Mouse (Mus musculus) forebrain, embryonic 16.5 days (tissue): ENCODE results near the gene Gm10337. TPM values are rescaled to one million over a fixed set of nuclear protein-coding genes. Genes with fewer than 3 reads are reported as not detected.
A peak's percentile ranks its signal among the peaks of the same experiment; 100 is the strongest.

Experiments used
- ATAC-seq: fragments of 200-750 bp; cut with Nextera tagmentation; 2 replicates; pipeline ENCODE4 v1.8.0; 2017; ENCODE audit warnings: mild to moderate bottlenecking, moderate library complexity
- H3K27ac ChIP-seq: fragments of 300-500 bp; sonication (generic); 2 replicates; pipeline ENCODE4 v1.5.1; 2014; ENCODE audit warnings: low read length, control low read depth
- H3K27me3 ChIP-seq: fragments of 300-500 bp; sonication (generic); replicated peaks from 2 replicates; pipeline ENCODE4 v1.6.1; 2014; ENCODE audit warnings: low read length; ENCODE audit not compliant: control insufficient read depth, insufficient read depth
- H3K36me3 ChIP-seq: fragments of 300-500 bp; sonication (generic); 2 replicates; pipeline ENCODE4 v1.6.1; 2014; ENCODE audit not compliant: control insufficient read depth, insufficient read depth
- H3K4me1 ChIP-seq: fragments of 300-500 bp; sonication (generic); replicated peaks from 2 replicates; pipeline ENCODE4 v1.6.1; 2014; ENCODE audit warnings: low read length; ENCODE audit not compliant: control insufficient read depth, insufficient read depth
- H3K4me2 ChIP-seq: fragments of 300-500 bp; sonication (generic); 2 replicates; pipeline ENCODE4 v1.6.1; 2014; ENCODE audit warnings: mild to moderate bottlenecking, low read length, control low read depth
- H3K4me3 ChIP-seq: fragments of 300-500 bp; sonication (generic); replicated peaks from 2 replicates; pipeline ENCODE4 v1.5.1; 2014; ENCODE audit warnings: mild to moderate bottlenecking, low read length, control low read depth
- H3K9ac ChIP-seq: fragments of 300-500 bp; sonication (generic); replicated peaks from 2 replicates; pipeline ENCODE4 v1.6.1; 2014; ENCODE audit warnings: low read depth, low read length, control low read depth
- H3K9me3 ChIP-seq: fragments of 300-500 bp; sonication (generic); 2 replicates; pipeline ENCODE4 v1.6.1; 2016; ENCODE audit warnings: low read length; ENCODE audit not compliant: control insufficient read depth
- WGBS: fragments of 180-500 bp; shearing (Covaris S2); extraction: QIAGEN DNeasy Blood & Tissue Kit; methylation state at CpG from one replicate; pipeline ENCODE4 v1.1.7; 2014; 5-methylcytosine and 5-hydroxymethylcytosine counted together
- polyA plus RNA-seq: library from polyadenylated mRNA; unstranded; fragments of >200 nt; fragmentation: Nextera tagmentation; extraction: Ambion mirVana; gene quantifications from 2 replicates; pipeline ENCODE4 v1.2.1, GENCODE M21; 2015

The Gm10337 gene
- polyA plus RNA-seq = 17.3 and 22.2 TPM in 2 replicates

GRCm38 (mm10) chr15:102503447-102503846, at the start of gene Gm10337:
TSS of gene Gm10337 (plus strand) at chr15:102503722.
- no peak within 1 kb of the TSS for H3K4me2 ChIP-seq
- no peak within 1 kb of the TSS for H3K9ac ChIP-seq
- H3K4me1 ChIP-seq = 0 out of 2 replicates have a peak, but pooled peaks cover 2% of the 10 kb centered on the region
- no peak within 1 kb of the TSS for H3K4me3 ChIP-seq
- no peak within 1 kb of the TSS for H3K27ac ChIP-seq
- WGBS = 85% methylated on average over 1 of the region's 1 CpGs
- H3K27me3 ChIP-seq = no peaks in the 10 kb centered on the region
- ATAC-seq = no peak
- no peaks in the 10 kb centered on the region for H3K9me3 ChIP-seq
- peaks cover 57% of the 10 kb centered on the region for H3K36me3 ChIP-seq

GRCm38 (mm10) chr15:102455993-102456392, 47.5 kb upstream of the Gm10337 start:
- Histone ChIP-seq H3K9ac (no peak overlapping the region), H3K4me1 (peaks cover 11% of the 10 kb centered on the region), H3K4me3 (no peak overlapping the region), H3K27me3 (no peaks in the 10 kb centered on the region), H3K9me3 (no peaks in the 10 kb centered on the region), H3K4me2 (no peak overlapping the region), H3K36me3 (no peaks in the 10 kb centered on the region), H3K27ac (no peak overlapping the region)
- no peak for ATAC-seq
- 35% methylated on average over 6 of the region's 6 CpGs for WGBS

- H3K4me3 ChIP-seq = peak overlapping the region; percentile 54
- H3K27me3 ChIP-seq = no peaks in the 10 kb centered on the region
- no peaks in the 10 kb centered on the region for H3K9me3 ChIP-seq
- no peaks in the 10 kb centered on the region for H3K36me3 ChIP-seq
- 84% methylated on average over 5 of the region's 5 CpGs for WGBS
- peaks cover 11% of the 10 kb centered on the region for H3K4me1 ChIP-seq
- no peak overlapping the region for H3K9ac ChIP-seq
- no peak overlapping the region; the same call in 1 of the 2 replicates for H3K27ac ChIP-seq
- peak overlapping the region; percentile 59 for H3K4me2 ChIP-seq
- ATAC-seq = no peak; the same call in 1 of the 2 replicates
Measured at GRCm38 (mm10) chr15:102458050-102458736, 45.3 kb upstream of the Gm10337 start.

GRCm38 (mm10) chr15:102458904-102459317, 44.6 kb upstream of the Gm10337 start, which contains the start of gene Prr13:
TSS of gene Prr13 (plus strand) at chr15:102459028.
- 0% methylated on average over 19 of the region's 19 CpGs for WGBS
- H3K27ac ChIP-seq = peak within 1 kb of the TSS; percentile 24; the same call in 1 of the 2 replicates
- peak; percentile 89 for ATAC-seq
- H3K4me2 ChIP-seq = peak within 1 kb of the TSS; percentile 59
- H3K9me3 ChIP-seq = no peaks in the 10 kb centered on the region
- peak within 1 kb of the TSS; percentile 50 for H3K9ac ChIP-seq
- no peaks in the 10 kb centered on the region for H3K36me3 ChIP-seq
- H3K4me3 ChIP-seq = peak within 1 kb of the TSS; percentile 54
- H3K27me3 ChIP-seq = no peaks in the 10 kb centered on the region
- peaks cover 11% of the 10 kb centered on the region for H3K4me1 ChIP-seq

- no peaks in the 10 kb centered on the region for H3K36me3 ChIP-seq
- ATAC-seq = no peak
- no peaks in the 10 kb centered on the region for H3K9me3 ChIP-seq
- H3K9ac ChIP-seq = peak overlapping the region; percentile 50
- no peaks in the 10 kb centered on the region for H3K27me3 ChIP-seq
- WGBS = 39% methylated on average over 6 of the region's 6 CpGs
- peak overlapping the region; percentile 54 for H3K4me3 ChIP-seq
- H3K4me1 ChIP-seq = peaks cover 11% of the 10 kb centered on the region
- H3K4me2 ChIP-seq = peak overlapping the region; percentile 59
- H3K27ac ChIP-seq = no peak overlapping the region
Measured at GRCm38 (mm10) chr15:102459381-102459780, 44.1 kb upstream of the Gm10337 start.

GRCm38 (mm10) chr15:102459847-102460246, 43.7 kb upstream of the Gm10337 start:
- WGBS = 65% methylated on average over 5 of the region's 5 CpGs
- no peak for ATAC-seq
- Histone ChIP-seq H3K4me3 (no peak overlapping the region), H3K27me3 (no peaks in the 10 kb centered on the region), H3K27ac (no peak overlapping the region), H3K4me1 (peaks cover 11% of the 10 kb centered on the region), H3K9me3 (no peaks in the 10 kb centered on the region), H3K9ac (no peak overlapping the region), H3K4me2 (no peak overlapping the region), H3K36me3 (no peaks in the 10 kb centered on the region)

GRCm38 (mm10) chr15:102460409-102460808, 43.1 kb upstream of the Gm10337 start:
- 82% methylated on average over 12 of the region's 12 CpGs for WGBS
- H3K27me3 ChIP-seq = no peaks in the 10 kb centered on the region
- ATAC-seq = no peak
- H3K9me3 ChIP-seq = no peaks in the 10 kb centered on the region
- no peak overlapping the region for H3K27ac ChIP-seq
- peaks cover 11% of the 10 kb centered on the region for H3K4me1 ChIP-seq
- H3K4me2 ChIP-seq = no peak overlapping the region
- H3K9ac ChIP-seq = no peak overlapping the region
- no peaks in the 10 kb centered on the region for H3K36me3 ChIP-seq
- no peak overlapping the region for H3K4me3 ChIP-seq

- Histone ChIP-seq H3K4me3 (no peak overlapping the region), H3K36me3 (no peaks in the 10 kb centered on the region)
Measured at GRCm38 (mm10) chr15:102460971-102461370, 42.6 kb upstream of the Gm10337 start.

GRCm38 (mm10) chr15:102461430-102462075, 42.0 kb upstream of the Gm10337 start:
- ATAC-seq = no peak
- Histone ChIP-seq H3K36me3 (no peaks in the 10 kb centered on the region), H3K4me2 (no peak overlapping the region), H3K27me3 (no peaks in the 10 kb centered on the region), H3K9ac (no peak overlapping the region), H3K9me3 (no peaks in the 10 kb centered on the region), H3K4me1 (peaks cover 11% of the 10 kb centered on the region), H3K27ac (no peak overlapping the region), H3K4me3 (no peak overlapping the region)
- WGBS = 87% methylated on average over 9 of the region's 9 CpGs

More at GRCm38 (mm10) chr15:102460971-102461370, 42.6 kb upstream of the Gm10337 start:
- WGBS = 76% methylated on average over 4 of the region's 4 CpGs
- H3K27me3 ChIP-seq = no peaks in the 10 kb centered on the region
- no peak for ATAC-seq
- no peak overlapping the region for H3K27ac ChIP-seq
- no peak overlapping the region for H3K4me2 ChIP-seq
- H3K9me3 ChIP-seq = no peaks in the 10 kb centered on the region
- no peak overlapping the region for H3K9ac ChIP-seq
- peaks cover 11% of the 10 kb centered on the region for H3K4me1 ChIP-seq
